2 mouse cellular contexts compared by ENCODE assay signal in the genomic region with DNA sequence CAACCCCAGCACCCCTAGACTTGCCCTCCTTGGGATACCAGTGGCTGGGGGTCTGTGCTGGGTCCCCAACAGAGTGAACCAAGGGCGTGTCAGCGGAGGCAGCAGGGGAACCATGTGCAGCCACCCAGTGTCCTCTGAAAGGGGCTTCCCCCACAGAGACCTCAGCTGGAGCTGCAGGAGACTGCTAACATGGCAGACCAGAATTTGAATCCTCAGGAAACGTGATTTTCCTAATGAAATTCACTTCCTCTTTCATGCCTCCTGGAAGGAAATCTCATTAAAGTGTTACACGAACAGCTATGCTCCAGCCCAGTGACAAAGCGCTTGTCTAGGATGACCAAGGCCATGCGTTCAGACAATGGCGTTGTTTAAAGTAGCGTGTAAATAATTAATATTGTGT.
TF ChIP-seq lines count a peak whose summit lies in the region.

No protein-coding gene starts in this region.

TF ChIP-seq in CH12.LX, 34 proteins besides CTCF, POLR2A, EP300 and RAD21:
- TF ChIP-seq MYC (IDR thresholded peaks at IDR 0.05; ENCODE audit: low read depth, low read length) (peak; percentile 79), ETS1 (conservative IDR thresholded peaks at IDR 0.05; ENCODE audit: low read depth, low read length) (peak; percentile 94), MEF2A (IDR thresholded peaks at IDR 0.05; ENCODE audit: borderline replicate concordance, low read depth, low read length) (0 out of 2 replicates have a peak, but pooled peaks have one; percentile 10), UBTF (IDR thresholded peaks at IDR 0.05; ENCODE audit: low read depth, low read length) (0 out of 2 replicates have a peak, but pooled peaks have one; percentile 22), JUN (IDR thresholded peaks at IDR 0.05; ENCODE audit: insufficient read depth, low read depth, low read length) (no peak), SIN3A (IDR thresholded peaks at IDR 0.05; ENCODE audit: low read length) (no peak; the same call in 1 of the 2 replicates), SMC3 (IDR thresholded peaks at IDR 0.05; ENCODE audit: low read depth, low read length) (no peak), ZC3H11A (IDR thresholded peaks at IDR 0.05; ENCODE audit: low read depth, low read length) (no peak), IRF4 (IDR thresholded peaks at IDR 0.05; ENCODE audit: low read depth, low read length) (peak; percentile 74), MAX (IDR thresholded peaks at IDR 0.05; ENCODE audit: low read length) (peak; percentile 34), TCF12 (IDR thresholded peaks at IDR 0.05; ENCODE audit: low read depth, low read length) (peak; percentile 64; the same call in 1 of the 2 replicates), CHD1 (IDR thresholded peaks at IDR 0.05; ENCODE audit: low read depth, low read length) (no peak), USF2 (conservative IDR thresholded peaks at IDR 0.05; ENCODE audit: low read depth, low read length) (no peak), E2F4 (IDR thresholded peaks at IDR 0.05; ENCODE audit: insufficient replicate concordance, low read depth, low read length) (no peak), USF1 (IDR thresholded peaks at IDR 0.05; ENCODE audit: low read depth, low read length) (no peak), JUND (conservative IDR thresholded peaks at IDR 0.05; ENCODE audit: low read depth, low read length) (no peak), GABPA (IDR thresholded peaks at IDR 0.05; ENCODE audit: insufficient replicate concordance, low read depth, low read length) (no peak), ZMIZ1 (IDR thresholded peaks at IDR 0.05; ENCODE audit: low read depth, low read length) (no peak), BHLHE40 (IDR thresholded peaks at IDR 0.05; ENCODE audit: low read depth, low read length) (peak; percentile 95), ELF1 (IDR thresholded peaks at IDR 0.05; ENCODE audit: low read depth, low read length) (no peak), NRF1 (IDR thresholded peaks at IDR 0.05; ENCODE audit: low read depth, low read length) (no peak), MXI1 (IDR thresholded peaks at IDR 0.05; ENCODE audit: low read depth, low read length) (no peak), ZKSCAN1 (IDR thresholded peaks at IDR 0.05; ENCODE audit: borderline replicate concordance, low read depth, low read length) (no peak), RCOR1 (conservative IDR thresholded peaks at IDR 0.05; ENCODE audit: low read depth, low read length) (no peak), PAX5 (IDR thresholded peaks at IDR 0.05; ENCODE audit: low read length) (no peak)
TF ChIP-seq in CH12.LX: peak in this region for 8.

TF ChIP-seq in MEL, 35 proteins besides CTCF, POLR2A, EP300 and RAD21:
- TF ChIP-seq MYB (IDR thresholded peaks at IDR 0.05; ENCODE audit: low read depth, low read length) = no peak
- no peak for TF ChIP-seq TCF12 (IDR thresholded peaks at IDR 0.05; ENCODE audit: low read depth, low read length)
- no peak for TF ChIP-seq MYC (IDR thresholded peaks at IDR 0.05; ENCODE audit: low read depth, low read length)
- TF ChIP-seq SMC3 (IDR thresholded peaks at IDR 0.05; ENCODE audit: low read depth, low read length) = no peak
- no peak for TF ChIP-seq RCOR1 (IDR thresholded peaks at IDR 0.05; ENCODE audit: low read depth, low read length)
- TF ChIP-seq E2F4 (IDR thresholded peaks at IDR 0.05; ENCODE audit: borderline replicate concordance, low read depth, low read length) = no peak
